Mouse (Mus musculus) limb, embryonic 14.5 days (tissue): ENCODE data around the gene Ssbp1. TPM values are rescaled to one million over a fixed set of nuclear protein-coding genes. Genes with fewer than 3 reads are reported as not detected.

Experiments used
- ATAC-seq: fragments of 200-750 bp; cut with Nextera tagmentation; 2 replicates; pipeline ENCODE4 v1.8.0; 2017; ENCODE audit warnings: low read depth, moderate number of reproducible peaks, moderate TSS enrichment; ENCODE audit not compliant: low FRiP score
- DNase-seq: peaks from one replicate; pipeline ENCODE4 v3.0.0-alpha.2; 2015; ENCODE audit warnings: low spot score
- H3K27ac ChIP-seq: fragments of 300-500 bp; sonication (generic); replicated peaks from 2 replicates; pipeline ENCODE4 v1.5.1; 2014; ENCODE audit warnings: low read depth, mild to moderate bottlenecking, low read length, moderate library complexity, mixed read lengths
- H3K27me3 ChIP-seq: fragments of 300-500 bp; sonication (generic); 2 replicates; pipeline ENCODE4 v1.6.1; 2014; ENCODE audit warnings: low read length, mixed read lengths; ENCODE audit not compliant: control insufficient read depth, insufficient read depth
- H3K36me3 ChIP-seq: fragments of 300-500 bp; sonication (generic); 2 replicates; pipeline ENCODE4 v1.6.1; 2014; ENCODE audit warnings: mild to moderate bottlenecking, low read length, moderate library complexity, mixed read lengths; ENCODE audit not compliant: control insufficient read depth, insufficient read depth
- H3K4me1 ChIP-seq: fragments of 300-500 bp; sonication (generic); 2 replicates; pipeline ENCODE4 v1.6.1; 2014; ENCODE audit warnings: antibody characterized with exemption, low read length, mixed read lengths; ENCODE audit not compliant: control insufficient read depth, insufficient read depth
- H3K4me2 ChIP-seq: fragments of 300-500 bp; sonication (generic); replicated peaks from 2 replicates; pipeline ENCODE4 v1.6.1; 2014; ENCODE audit warnings: low read depth, mild to moderate bottlenecking, low read length, moderate library complexity; ENCODE audit not compliant: severe bottlenecking
- H3K4me3 ChIP-seq: fragments of 300-500 bp; sonication (generic); replicated peaks from 2 replicates; pipeline ENCODE4 v1.5.1; 2014; ENCODE audit warnings: low read length
- H3K9ac ChIP-seq: fragments of 300-500 bp; sonication (generic); 2 replicates; pipeline ENCODE4 v1.6.1; 2014; ENCODE audit warnings: mild to moderate bottlenecking, low read depth, low read length, moderate library complexity; ENCODE audit not compliant: severe bottlenecking
- H3K9me3 ChIP-seq: fragments of 300-500 bp; sonication (generic); 2 replicates; pipeline ENCODE4 v1.6.1; 2016; ENCODE audit warnings: low read length; ENCODE audit not compliant: control insufficient read depth
- POLR2A ChIP-seq: fragments of 200-500 bp; IDR thresholded peaks from 2 replicates; pipeline ENCODE4 v1.8.0; 2012; ENCODE audit warnings: inconsistent platforms, mild to moderate bottlenecking, moderate library complexity, borderline replicate concordance; ENCODE audit not compliant: insufficient read depth, insufficient read length; ENCODE audit errors: extremely low read depth
- WGBS: fragments of 180-500 bp; shearing (Covaris S2); extraction: QIAGEN DNeasy Blood & Tissue Kit; methylation state at CpG from one replicate; pipeline ENCODE4 v1.1.7; 2014; 5-methylcytosine and 5-hydroxymethylcytosine counted together
- polyA plus RNA-seq, 2 experiments: library from polyadenylated mRNA; depleted of rRNA in 1 of 2; stranded (reverse) in 1 of 2; unstranded in 1 of 2; fragments of >200 nt; fragmentation: Nextera tagmentation in 1 of 2; extraction: Ambion mirVana in 1 of 2; gene quantifications; 2 replicates each; pipeline versions ENCODE4 v1.2.1 to v1.2.3; 2012 to 2014

The Ssbp1 gene
- polyA plus RNA-seq, 2 experiments = 104 to 136 TPM

GRCm38 (mm10) chr6:40432346-40433275 is 38.5 kb upstream of the Ssbp1 start:
- no peak overlapping the region for H3K4me2 ChIP-seq
- 84% methylated on average over 17 of the region's 17 CpGs for WGBS
- H3K36me3 ChIP-seq = no peaks in the 10 kb centered on the region
- DNase-seq (no peak), ATAC-seq (no peak)
- TF ChIP-seq POLR2A = no peak
- H3K9me3 ChIP-seq = no peaks in the 10 kb centered on the region
- no peak overlapping the region for H3K27ac ChIP-seq
- no peak overlapping the region for H3K4me3 ChIP-seq
- no peak overlapping the region for H3K9ac ChIP-seq
- H3K4me1 ChIP-seq = peaks cover 15% of the 10 kb centered on the region; the same call in 1 of the 2 replicates
- no peaks in the 10 kb centered on the region; the same call in 1 of the 2 replicates for H3K27me3 ChIP-seq

DNA sequence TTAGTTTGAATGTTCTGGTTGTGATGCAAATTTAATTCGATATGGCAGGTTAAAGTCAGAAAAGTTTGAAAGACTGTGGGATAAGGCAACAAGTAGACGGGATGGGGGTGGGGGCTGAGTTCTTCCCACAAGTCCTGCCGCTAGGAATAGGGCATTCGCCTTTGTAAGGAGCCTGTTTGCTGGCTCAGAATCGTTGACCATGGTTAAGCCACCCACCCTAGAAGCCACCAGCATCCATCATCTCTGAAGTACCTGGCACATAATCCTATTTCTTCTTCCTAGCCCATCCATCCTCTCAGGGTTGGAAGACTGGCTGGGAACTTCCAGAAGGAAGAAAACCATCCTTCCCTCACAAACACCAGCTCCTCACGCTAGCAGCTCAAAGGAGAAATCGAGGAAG is 36.5 kb upstream of the Ssbp1 start:
- no peak overlapping the region for H3K27ac ChIP-seq
- H3K27me3 ChIP-seq = peaks cover 3% of the 10 kb centered on the region; the same call in 1 of the 2 replicates
- WGBS = 15% methylated on average over 7 of the region's 7 CpGs
- no peaks in the 10 kb centered on the region for H3K36me3 ChIP-seq
- no peak for DNase-seq
- peak overlapping the region; percentile 85 for H3K4me3 ChIP-seq
- no peak for TF ChIP-seq POLR2A
- H3K4me2 ChIP-seq = peak overlapping the region; percentile 86
- ATAC-seq = no peak
- no peaks in the 10 kb centered on the region for H3K9me3 ChIP-seq
- peaks cover 15% of the 10 kb centered on the region; the same call in 1 of the 2 replicates for H3K4me1 ChIP-seq
- peak overlapping the region; percentile 75 for H3K9ac ChIP-seq

DNA sequence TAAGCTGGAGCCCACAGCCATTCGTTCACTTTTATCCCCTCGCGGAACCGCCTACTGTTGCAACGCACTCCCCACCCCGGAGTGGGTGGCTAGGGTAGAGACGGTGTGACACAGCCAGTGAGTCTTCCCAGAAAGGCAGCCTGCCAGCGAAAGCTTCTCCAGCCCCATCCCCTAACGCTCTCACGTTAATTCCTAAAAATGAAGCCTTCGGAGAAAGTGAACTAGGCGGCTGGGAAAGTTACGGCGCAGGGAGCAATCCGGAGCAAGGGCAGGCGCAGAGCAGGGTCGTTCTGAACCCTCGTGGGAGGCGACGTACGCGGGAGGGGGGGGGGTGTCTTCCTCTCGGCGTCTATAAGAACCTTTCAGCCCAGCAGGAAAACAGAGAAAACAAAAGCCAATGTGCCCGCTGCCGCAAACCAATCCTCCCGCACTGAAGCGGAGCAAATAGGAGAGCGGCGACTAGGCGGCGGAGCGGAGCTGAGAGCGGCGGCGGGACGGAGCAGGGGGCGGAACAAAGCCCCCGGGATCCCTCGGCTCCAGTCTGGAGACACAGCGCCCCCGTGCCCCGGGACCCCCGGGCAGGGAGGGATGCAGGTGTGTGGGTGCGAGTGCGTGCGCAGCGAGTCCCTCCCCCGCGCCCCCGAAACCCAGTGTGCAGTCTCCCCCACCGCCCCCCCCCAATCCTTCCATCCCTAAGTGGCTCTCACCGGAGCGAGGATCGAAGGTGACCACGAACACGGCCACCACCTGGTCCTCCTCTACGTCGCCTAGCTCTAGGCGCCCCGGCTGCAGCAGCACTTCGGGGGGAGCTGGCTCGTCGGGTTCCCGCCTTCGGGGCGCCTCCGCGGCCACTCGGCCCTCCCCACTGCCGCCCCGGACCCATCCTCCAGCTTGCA is 35.8 kb upstream of the Ssbp1 start:
- Histone ChIP-seq H3K9me3 (no peaks in the 10 kb centered on the region), H3K27ac (peak overlapping the region; percentile 61; the same call in 1 of the 2 replicates), H3K4me2 (peak overlapping the region; percentile 86), H3K9ac (peak overlapping the region; percentile 75), H3K36me3 (no peaks in the 10 kb centered on the region), H3K4me3 (peak overlapping the region; percentile 85), H3K4me1 (peaks cover 15% of the 10 kb centered on the region; the same call in 1 of the 2 replicates), H3K27me3 (peaks cover 3% of the 10 kb centered on the region; the same call in 1 of the 2 replicates)
- no peak for TF ChIP-seq POLR2A
- ATAC-seq (peak; percentile 68), DNase-seq (peak; percentile 45)
- WGBS = under 1% methylated on average over 41 of the region's 72 CpGs

GRCm38 (mm10) chr6:40436047-40436483 is 35.1 kb upstream of the Ssbp1 start, which contains the start of gene E330009J07Rik:
Gene E330009J07Rik, minus strand, starts transcription at chr6:40436135.
- Histone ChIP-seq H3K4me2 (peak within 1 kb of the TSS; percentile 86), H3K36me3 (no peaks in the 10 kb centered on the region), H3K9me3 (no peaks in the 10 kb centered on the region), H3K4me3 (peak within 1 kb of the TSS; percentile 85), H3K9ac (peak within 1 kb of the TSS; percentile 75), H3K27me3 (peaks cover 3% of the 10 kb centered on the region; the same call in 1 of the 2 replicates), H3K4me1 (peaks cover 12% of the 10 kb centered on the region; the same call in 1 of the 2 replicates), H3K27ac (peak within 1 kb of the TSS; percentile 61; the same call in 1 of the 2 replicates)
- peak; percentile 89 for ATAC-seq
- under 1% methylated on average over 19 of the region's 38 CpGs for WGBS
- peak; percentile 63; the same call in 1 of the 2 replicates for TF ChIP-seq POLR2A
- DNase-seq = peak; percentile 56
